Mouse (Mus musculus): Measurements from ENCODE around the gene Gp1ba.

GRCm38 (mm10) chr11:70598451-70598953 is 40.4 kb upstream of the Gp1ba start:
- TF ChIP-seq CTCF (IDR thresholded peaks at IDR 0.05; ENCODE audit: low read depth) (no peak), EP300 (IDR thresholded peaks at IDR 0.05; ENCODE audit: low read depth) (no peak)

Data from heart, postnatal 0 days (tissue).